Mouse (Mus musculus) lung, embryonic 14.5 days (tissue): ENCODE data around the gene Spryd7. TPM values are rescaled to one million over a fixed set of nuclear protein-coding genes. Genes with fewer than 3 reads are reported as not detected.
A peak's percentile ranks its signal among the peaks of the same experiment; 100 is the strongest.
"Not testable (repeated sequence)": the region's sequence is repeated elsewhere in the genome, so short reads cannot be mapped to it uniquely, and the experiment has no call there.

Experiments
- ATAC-seq: fragments of 200-750 bp; cut with Nextera tagmentation; 2 replicates; pipeline ENCODE4 v1.8.0; 2017; ENCODE audit warnings: mild to moderate bottlenecking, moderate TSS enrichment, moderate library complexity; ENCODE audit not compliant: insufficient read depth
- DNase-seq: peaks from one replicate; pipeline ENCODE4 v3.0.0-alpha.2; 2015
- H3K27ac ChIP-seq: fragments of 300-500 bp; sonication (generic); 2 replicates; pipeline ENCODE4 v1.5.1; 2014; ENCODE audit warnings: low read depth, mild to moderate bottlenecking, moderate library complexity
- H3K27me3 ChIP-seq: fragments of 300-500 bp; sonication (generic); 2 replicates; pipeline ENCODE4 v1.6.1; 2014; ENCODE audit warnings: low read length, control low read depth; ENCODE audit not compliant: insufficient read depth
- H3K36me3 ChIP-seq: fragments of 300-500 bp; sonication (generic); 2 replicates; pipeline ENCODE4 v1.6.1; 2014; ENCODE audit warnings: control low read depth; ENCODE audit not compliant: insufficient read depth
- H3K4me1 ChIP-seq: fragments of 300-500 bp; sonication (generic); 2 replicates; pipeline ENCODE4 v1.6.1; 2014; ENCODE audit warnings: antibody characterized with exemption, control low read depth; ENCODE audit not compliant: insufficient read depth
- H3K4me2 ChIP-seq: fragments of 300-500 bp; sonication (generic); 2 replicates; pipeline ENCODE4 v1.6.1; 2014; ENCODE audit warnings: mild to moderate bottlenecking
- H3K4me3 ChIP-seq: fragments of 300-500 bp; sonication (generic); 2 replicates; pipeline ENCODE4 v1.5.1; 2014; ENCODE audit warnings: low read depth, low read length
- H3K9ac ChIP-seq: fragments of 300-500 bp; sonication (generic); 2 replicates; pipeline ENCODE4 v1.6.1; 2014
- H3K9me3 ChIP-seq: fragments of 300-500 bp; sonication (generic); 2 replicates; pipeline ENCODE4 v1.6.1; 2016; ENCODE audit warnings: low read depth, low read length, control low read depth
- CTCF ChIP-seq: IDR thresholded peaks from 2 replicates; pipeline ENCODE4 v1.5.1; 2016; ENCODE audit warnings: antibody characterized with exemption, low read depth
- WGBS: fragments of 180-500 bp; shearing (Covaris S2); extraction: QIAGEN DNeasy Blood & Tissue Kit; methylation state at CpG from one replicate; pipeline ENCODE4 v1.1.7; 2014; 5-methylcytosine and 5-hydroxymethylcytosine counted together
- polyA plus RNA-seq: library from polyadenylated mRNA; unstranded; fragments of >200 nt; fragmentation: Nextera tagmentation; extraction: Ambion mirVana; gene quantifications from 2 replicates; pipeline ENCODE4 v1.2.1, GENCODE M21; 2014

Spryd7 gene
- polyA plus RNA-seq, 1 experiment from 2014 or later: 21.9 TPM

GRCm38 (mm10) chr14:61569344-61569743, 12.7 kb upstream of the Spryd7 start:
- Histone ChIP-seq H3K9me3 (no peaks in the 10 kb centered on the region), H3K9ac (no peak overlapping the region), H3K4me2 (no peak overlapping the region), H3K36me3 (no peaks in the 10 kb centered on the region), H3K4me1 (no peaks in the 10 kb centered on the region), H3K4me3 (no peak overlapping the region), H3K27me3 (no peaks in the 10 kb centered on the region), H3K27ac (no peak overlapping the region)
- DNase-seq: no peak
- TF ChIP-seq CTCF: no peak
- WGBS: 41% methylated on average over 2 of the region's 2 CpGs
- no peak for ATAC-seq

- H3K36me3 ChIP-seq, DNase-seq, H3K27ac ChIP-seq, H3K4me3 ChIP-seq, H3K4me1 ChIP-seq, H3K27me3 ChIP-seq, H3K9me3 ChIP-seq, H3K9ac ChIP-seq, ATAC-seq, H3K4me2 ChIP-seq: not testable (repeated sequence)
- 87% methylated on average over 4 of the region's 4 CpGs for WGBS
Measured at GRCm38 (mm10) chr14:61566211-61566610, 9.5 kb upstream of the Spryd7 start.

DNA sequence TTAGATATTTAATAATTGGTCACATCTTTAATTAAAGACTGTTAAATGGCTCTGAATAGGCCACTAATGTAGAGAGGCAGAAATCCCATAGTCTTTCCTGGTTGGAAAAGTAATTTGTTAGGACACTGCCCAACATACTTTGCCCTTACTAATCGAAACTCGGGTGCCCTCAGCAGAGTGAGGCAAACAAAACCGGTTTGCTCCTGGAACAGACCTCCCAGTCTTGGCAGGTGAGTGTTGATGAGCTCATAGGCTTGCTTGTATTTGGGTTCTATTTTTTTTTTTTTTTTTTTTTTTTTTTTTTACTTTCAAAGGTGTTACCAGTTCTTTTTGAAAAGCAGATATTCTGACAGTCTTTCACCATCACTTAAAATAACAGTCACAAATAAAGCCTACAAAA, 3.2 kb upstream of the Spryd7 start:
- no peaks in the 10 kb centered on the region for H3K36me3 ChIP-seq
- WGBS: 45% methylated on average over 3 of the region's 3 CpGs
- H3K9ac ChIP-seq: no peak overlapping the region
- H3K4me2 ChIP-seq: no peak overlapping the region
- no peak overlapping the region for H3K27ac ChIP-seq
- ATAC-seq (no peak), DNase-seq (peak; percentile 30)
- H3K9me3 ChIP-seq: no peaks in the 10 kb centered on the region
- no peaks in the 10 kb centered on the region for H3K4me1 ChIP-seq
- no peaks in the 10 kb centered on the region for H3K27me3 ChIP-seq
- H3K4me3 ChIP-seq: no peak overlapping the region
- no peak for TF ChIP-seq CTCF

DNA sequence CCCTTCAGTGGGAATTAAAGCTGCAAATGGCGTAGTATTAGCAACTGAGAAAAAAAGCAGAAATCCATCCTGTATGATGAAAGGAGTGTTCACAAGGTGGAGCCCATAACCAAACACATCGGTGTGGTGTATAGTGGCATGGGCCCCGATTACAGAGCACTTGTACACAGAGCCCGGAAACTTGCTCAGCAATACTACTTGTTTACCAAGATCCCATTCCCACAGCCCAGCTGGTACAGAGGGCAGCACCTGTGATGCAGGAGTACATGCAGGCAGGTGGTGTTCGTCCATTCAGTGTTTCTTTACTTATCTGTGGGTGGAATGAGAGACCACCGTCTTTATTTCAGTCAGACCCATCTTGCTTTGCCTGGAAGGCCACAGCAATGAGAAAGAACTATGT, 2.2 kb upstream of the Spryd7 start:
- H3K27me3 ChIP-seq: no peaks in the 10 kb centered on the region
- H3K4me2 ChIP-seq: no peak overlapping the region
- no peak overlapping the region for H3K9ac ChIP-seq
- no peaks in the 10 kb centered on the region for H3K36me3 ChIP-seq
- no peaks in the 10 kb centered on the region for H3K9me3 ChIP-seq
- no peak for TF ChIP-seq CTCF
- WGBS: 71% methylated on average over 6 of the region's 6 CpGs
- no peak for ATAC-seq
- DNase-seq: no peak
- no peak overlapping the region for H3K27ac ChIP-seq
- no peaks in the 10 kb centered on the region for H3K4me1 ChIP-seq
- H3K4me3 ChIP-seq: no peak overlapping the region

- ATAC-seq (no peak), DNase-seq (no peak)
- WGBS: 4% methylated on average over 6 of the region's 6 CpGs
- no peaks in the 10 kb centered on the region for H3K27me3 ChIP-seq
- H3K9me3 ChIP-seq: no peaks in the 10 kb centered on the region
- TF ChIP-seq CTCF: no peak
- H3K27ac ChIP-seq: peak overlapping the region; percentile 89
- H3K4me3 ChIP-seq: peak overlapping the region; percentile 63
- H3K4me2 ChIP-seq: peak overlapping the region; percentile 96
- no peaks in the 10 kb centered on the region for H3K36me3 ChIP-seq
- peak overlapping the region; percentile 71 for H3K9ac ChIP-seq
- H3K4me1 ChIP-seq: no peaks in the 10 kb centered on the region
Measured at GRCm38 (mm10) chr14:61555931-61556288, 776 bp downstream of the Spryd7 start.

- no peak overlapping the region for H3K9ac ChIP-seq
- no peak overlapping the region for H3K4me3 ChIP-seq
- WGBS: 88% methylated on average over 1 of the region's 1 CpGs
- no peak overlapping the region for H3K27ac ChIP-seq
- no peak overlapping the region for H3K4me2 ChIP-seq
- no peaks in the 10 kb centered on the region for H3K27me3 ChIP-seq
- DNase-seq: no peak
- no peaks in the 10 kb centered on the region for H3K9me3 ChIP-seq
- peaks cover 13% of the 10 kb centered on the region for H3K36me3 ChIP-seq
- TF ChIP-seq CTCF: no peak
- ATAC-seq: no peak
- H3K4me1 ChIP-seq: no peaks in the 10 kb centered on the region
Measured at GRCm38 (mm10) chr14:61548614-61549013, 8.1 kb downstream of the Spryd7 start.

GRCm38 (mm10) chr14:61537772-61538171, 18.9 kb downstream of the Spryd7 start:
- H3K36me3 ChIP-seq: peaks cover 17% of the 10 kb centered on the region
- H3K9me3 ChIP-seq, H3K4me1 ChIP-seq, H3K4me2 ChIP-seq, H3K4me3 ChIP-seq, ATAC-seq, H3K9ac ChIP-seq, H3K27ac ChIP-seq, H3K27me3 ChIP-seq: not testable (repeated sequence)
- peak; percentile 30; the same call in 1 of the 2 replicates for TF ChIP-seq CTCF
- WGBS: 90% methylated on average over 7 of the region's 11 CpGs
- DNase-seq: peak; percentile 10

- TF ChIP-seq CTCF: no peak
- H3K27me3 ChIP-seq: no peaks in the 10 kb centered on the region
- DNase-seq: no peak
Measured at GRCm38 (mm10) chr14:61536631-61537264, 19.9 kb downstream of the Spryd7 start.

More at GRCm38 (mm10) chr14:61536631-61537264, 19.9 kb downstream of the Spryd7 start:
- Histone ChIP-seq H3K36me3 (peaks cover 17% of the 10 kb centered on the region), H3K9me3 (no peaks in the 10 kb centered on the region), H3K4me1 (no peaks in the 10 kb centered on the region), H3K27ac (no peak overlapping the region), H3K4me2 (no peak overlapping the region), H3K9ac (no peak overlapping the region), H3K4me3 (no peak overlapping the region)
- WGBS: 81% methylated on average over 5 of the region's 5 CpGs
- ATAC-seq: no peak
